Mouse (Mus musculus) naive thymus-derived CD4-positive, alpha-beta T cell, adult 5 months (primary cell): ENCODE measurements around the gene Adat3. TPM values are rescaled to one million over a fixed set of nuclear protein-coding genes. Genes with fewer than 3 reads are reported as not detected.

Experiments
- polyA plus RNA-seq: library from polyadenylated mRNA; unstranded; fragments of 100-300 nt; shearing (Covaris generic); gene quantifications from one replicate; pipeline ENCODE4 v1.2.1, GENCODE M21; 2017

Adat3 gene
- polyA plus RNA-seq, result 6.9 TPM

GRCm38 (mm10) chr10:80602698-80603325, at the start of gene Adat3, which contains the start of gene Scamp4:
Gene Adat3 (plus strand): TSS chr10:80602880.
Gene Scamp4 (plus strand): TSS chr10:80602872.

GRCm38 (mm10) chr10:80561116-80561944, 41.4 kb upstream of the Adat3 start, which contains the start of gene Rexo1:
Gene Rexo1 (minus strand): TSS chr10:80561560.

GRCm38 (mm10) chr10:80577195-80578130, 25.2 kb upstream of the Adat3 start, which contains the start of gene Klf16:
Gene Klf16 (minus strand): TSS chr10:80577321.

GRCm38 (mm10) chr10:80589879-80590854, 12.5 kb upstream of the Adat3 start, which contains the start of gene Abhd17a:
Gene Abhd17a (minus strand): TSS chr10:80590341.

GRCm38 (mm10) chr10:80605721-80606120, 3.0 kb downstream of the Adat3 start, which contains the start of gene Gm49322:
Gene Gm49322 (plus strand): TSS chr10:80606021.

GRCm38 (mm10) chr10:80622661-80623456, 20.2 kb downstream of the Adat3 start, which contains the start of gene Csnk1g2:
Gene Csnk1g2 (plus strand): TSS chr10:80622838.

GRCm38 (mm10) chr10:80656863-80657623, 54.4 kb downstream of the Adat3 start, which contains the start of gene Btbd2:
Gene Btbd2 (minus strand): TSS chr10:80657071.

Other genes starting within 250 kb of the Adat3 start
- gene Plk5, start 246.4 kb upstream of the Adat3 start, polyA plus RNA-seq, result not detected
- 10.9 TPM for gene Mex3d, start 215.2 kb upstream of the Adat3 start, polyA plus RNA-seq
- gene Mbd3, start 203.3 kb upstream of the Adat3 start, polyA plus RNA-seq, result 124 TPM
- gene Uqcr11, start 196.1 kb upstream of the Adat3 start, polyA plus RNA-seq, result 65.7 TPM
- 94.0 TPM for gene Tcf3, start 169.2 kb upstream of the Adat3 start, polyA plus RNA-seq
- not detected for gene Onecut3, start 108.0 kb upstream of the Adat3 start, polyA plus RNA-seq
- not detected for gene Atp8b3, start 63.8 kb upstream of the Adat3 start, polyA plus RNA-seq
- gene Rexo1, start 41.3 kb upstream of the Adat3 start, polyA plus RNA-seq, result 83.0 TPM
- gene Klf16, start 25.6 kb upstream of the Adat3 start, polyA plus RNA-seq, result 17.2 TPM
- gene Abhd17a, start 12.5 kb upstream of the Adat3 start, polyA plus RNA-seq, result 93.3 TPM
- gene Scamp4, start within 50 bp of the Adat3 start, polyA plus RNA-seq, result 102 TPM
- gene Gm49322, start 3.1 kb downstream of the Adat3 start, polyA plus RNA-seq, result 8.5 TPM
- gene Csnk1g2, start 20.0 kb downstream of the Adat3 start, polyA plus RNA-seq, result 353 TPM
- gene Btbd2, start 54.2 kb downstream of the Adat3 start, polyA plus RNA-seq, result 22.0 TPM
- 190 TPM for gene Mknk2, start 75.2 kb downstream of the Adat3 start, polyA plus RNA-seq
- 103 TPM for gene Mob3a, start 99.1 kb downstream of the Adat3 start, polyA plus RNA-seq
- gene Izumo4, start 99.3 kb downstream of the Adat3 start, polyA plus RNA-seq, result 67.9 TPM
- 79.7 TPM for gene Ap3d1, start 139.4 kb downstream of the Adat3 start, polyA plus RNA-seq
- gene Dot1l, start 152.3 kb downstream of the Adat3 start, polyA plus RNA-seq, result 39.6 TPM
- gene Sf3a2, start 195.3 kb downstream of the Adat3 start, polyA plus RNA-seq, result 65.0 TPM
- 196 TPM for gene Plekhj1, start 195.7 kb downstream of the Adat3 start, polyA plus RNA-seq
- not detected for gene Amh, start 202.4 kb downstream of the Adat3 start, polyA plus RNA-seq
- gene Jsrp1, start 210.6 kb downstream of the Adat3 start, polyA plus RNA-seq, result not detected
- 2,215 TPM for gene Oaz1, start 223.8 kb downstream of the Adat3 start, polyA plus RNA-seq
- not detected for gene Lingo3, start 241.2 kb downstream of the Adat3 start, polyA plus RNA-seq